Mouse (Mus musculus) cerebellum, adult 9-11 months (tissue): ENCODE results near the gene Siglece.
A peak's percentile ranks its signal among the peaks of the same experiment; 100 is the strongest.

Experiments used
- DNase-seq: peaks from one replicate; pipeline ENCODE4 v3.0.0; 2022

Gene Siglece

GRCm38 (mm10) chr7:43625794-43626422 is 34.1 kb downstream of the Siglece start:
- no peak for DNase-seq

- no peak for DNase-seq
Observed at GRCm38 (mm10) chr7:43625065-43625464, 34.9 kb downstream of the Siglece start.

GRCm38 (mm10) chr7:43623819-43624218 is 36.1 kb downstream of the Siglece start:
- no peak for DNase-seq

- no peak for DNase-seq
Observed at GRCm38 (mm10) chr7:43622927-43623326, 37.0 kb downstream of the Siglece start.

- DNase-seq: no peak
Observed at GRCm38 (mm10) chr7:43613816-43614551, 46.0 kb downstream of the Siglece start.

GRCm38 (mm10) chr7:43608316-43608824 is 51.6 kb downstream of the Siglece start:
- DNase-seq: no peak

GRCm38 (mm10) chr7:43607743-43608287 is 52.1 kb downstream of the Siglece start:
- no peak for DNase-seq

- DNase-seq: peak; percentile 17
Observed at GRCm38 (mm10) chr7:43606896-43607742, 52.8 kb downstream of the Siglece start, which contains the start of gene Zfp819. Gene Zfp819 (plus strand): TSS chr7:43607169.

- DNase-seq: no peak
Observed at GRCm38 (mm10) chr7:43601884-43602283, 58.1 kb downstream of the Siglece start.
